Mouse (Mus musculus): Measurements from ENCODE around the gene Cyp2w1. TPM values are rescaled to one million over a fixed set of nuclear protein-coding genes. Genes with fewer than 3 reads are reported as not detected.
A peak's percentile ranks its signal among the peaks of the same experiment; 100 is the strongest.

The Cyp2w1 gene
- polyA plus RNA-seq, 1 experiment from 2014 or later = not detected

GRCm38 (mm10) chr5:139317751-139318504 lies 34.5 kb upstream of the Cyp2w1 start:
- no peak overlapping the region for H3K9ac ChIP-seq (ENCODE audit: low read length)
- H3K4me3 ChIP-seq (ENCODE audit: low read length) = no peak overlapping the region
- H3K36me3 ChIP-seq (ENCODE audit: control insufficient read depth, insufficient read depth) = no peaks in the 10 kb centered on the region
- no peak for ATAC-seq (replicated peaks; ENCODE audit: extremely low read depth, insufficient read depth, low FRiP score)
- whole genome bisulfite sequencing = 65% methylated on average over 21 of the region's 21 CpGs
- no peaks in the 10 kb centered on the region for H3K27me3 ChIP-seq (ENCODE audit: control insufficient read depth, insufficient read depth, low read length)
- H3K4me1 ChIP-seq (ENCODE audit: control insufficient read depth, insufficient read depth, low read length) = peaks cover 2% of the 10 kb centered on the region; the same call in 1 of the 2 replicates
- no peak overlapping the region for H3K4me2 ChIP-seq (ENCODE audit: low read depth, low read length)
- H3K27ac ChIP-seq (ENCODE audit: low read length) = no peak overlapping the region
- H3K9me3 ChIP-seq (replicated peaks; ENCODE audit: control insufficient read depth, low read length) = no peaks in the 10 kb centered on the region

GRCm38 (mm10) chr5:139320424-139320823 lies 32.0 kb upstream of the Cyp2w1 start:
- Histone ChIP-seq H3K4me2 (ENCODE audit: low read depth, low read length) (no peak overlapping the region), H3K4me3 (ENCODE audit: low read length) (no peak overlapping the region), H3K27ac (ENCODE audit: low read length) (no peak overlapping the region), H3K9me3 (replicated peaks; ENCODE audit: control insufficient read depth, low read length) (no peaks in the 10 kb centered on the region), H3K9ac (ENCODE audit: low read length) (no peak overlapping the region), H3K36me3 (ENCODE audit: control insufficient read depth, insufficient read depth) (no peaks in the 10 kb centered on the region), H3K27me3 (ENCODE audit: control insufficient read depth, insufficient read depth, low read length) (peaks cover 19% of the 10 kb centered on the region), H3K4me1 (ENCODE audit: control insufficient read depth, insufficient read depth, low read length) (peaks cover 11% of the 10 kb centered on the region)
- WGBS = 66% methylated on average over 7 of the region's 7 CpGs
- ATAC-seq (replicated peaks; ENCODE audit: extremely low read depth, insufficient read depth, low FRiP score) = no peak

GRCm38 (mm10) chr5:139321331-139321730 lies 31.1 kb upstream of the Cyp2w1 start:
- Histone ChIP-seq H3K9me3 (replicated peaks; ENCODE audit: control insufficient read depth, low read length) (no peaks in the 10 kb centered on the region), H3K9ac (ENCODE audit: low read length) (no peak overlapping the region), H3K36me3 (ENCODE audit: control insufficient read depth, insufficient read depth) (no peaks in the 10 kb centered on the region), H3K4me3 (ENCODE audit: low read length) (no peak overlapping the region), H3K4me2 (ENCODE audit: low read depth, low read length) (no peak overlapping the region), H3K27me3 (ENCODE audit: control insufficient read depth, insufficient read depth, low read length) (peaks cover 29% of the 10 kb centered on the region), H3K4me1 (ENCODE audit: control insufficient read depth, insufficient read depth, low read length) (peaks cover 11% of the 10 kb centered on the region), H3K27ac (ENCODE audit: low read length) (no peak overlapping the region)
- WGBS = 71% methylated on average over 6 of the region's 6 CpGs
- no peak for ATAC-seq (replicated peaks; ENCODE audit: extremely low read depth, insufficient read depth, low FRiP score)

- Histone ChIP-seq H3K9ac (ENCODE audit: low read length) (no peak overlapping the region), H3K4me2 (ENCODE audit: low read depth, low read length) (no peak overlapping the region), H3K4me1 (ENCODE audit: control insufficient read depth, insufficient read depth, low read length) (peaks cover 11% of the 10 kb centered on the region), H3K27ac (ENCODE audit: low read length) (no peak overlapping the region), H3K9me3 (replicated peaks; ENCODE audit: control insufficient read depth, low read length) (no peaks in the 10 kb centered on the region), H3K36me3 (ENCODE audit: control insufficient read depth, insufficient read depth) (no peaks in the 10 kb centered on the region), H3K4me3 (ENCODE audit: low read length) (no peak overlapping the region), H3K27me3 (ENCODE audit: control insufficient read depth, insufficient read depth, low read length) (peaks cover 31% of the 10 kb centered on the region)
- no peak for ATAC-seq (replicated peaks; ENCODE audit: extremely low read depth, insufficient read depth, low FRiP score)
- 73% methylated on average over 9 of the region's 9 CpGs for WGBS
Observed at GRCm38 (mm10) chr5:139323260-139323924, 29.0 kb upstream of the Cyp2w1 start.

- no peaks in the 10 kb centered on the region for H3K9me3 ChIP-seq (replicated peaks; ENCODE audit: control insufficient read depth, low read length)
- peak; percentile 38; the same call in 1 of the 2 replicates for ATAC-seq (replicated peaks; ENCODE audit: extremely low read depth, insufficient read depth, low FRiP score)
- peak overlapping the region; percentile 99; the same call in 1 of the 2 replicates for H3K4me2 ChIP-seq (ENCODE audit: low read depth, low read length)
- no peak overlapping the region for H3K4me3 ChIP-seq (ENCODE audit: low read length)
- H3K27ac ChIP-seq (ENCODE audit: low read length) = no peak overlapping the region
- H3K36me3 ChIP-seq (ENCODE audit: control insufficient read depth, insufficient read depth) = no peaks in the 10 kb centered on the region
- H3K9ac ChIP-seq (ENCODE audit: low read length) = no peak overlapping the region
- H3K4me1 ChIP-seq (ENCODE audit: control insufficient read depth, insufficient read depth, low read length) = peaks cover 11% of the 10 kb centered on the region
- 59% methylated on average over 5 of the region's 5 CpGs for WGBS
- H3K27me3 ChIP-seq (ENCODE audit: control insufficient read depth, insufficient read depth, low read length) = peaks cover 31% of the 10 kb centered on the region
Observed at GRCm38 (mm10) chr5:139324045-139324491, 28.3 kb upstream of the Cyp2w1 start.

GRCm38 (mm10) chr5:139324691-139325394 lies 27.6 kb upstream of the Cyp2w1 start:
- peak; percentile 38 for ATAC-seq (replicated peaks; ENCODE audit: extremely low read depth, insufficient read depth, low FRiP score)
- Histone ChIP-seq H3K4me1 (ENCODE audit: control insufficient read depth, insufficient read depth, low read length) (peaks cover 11% of the 10 kb centered on the region), H3K9ac (ENCODE audit: low read length) (peak overlapping the region; percentile 81), H3K36me3 (ENCODE audit: control insufficient read depth, insufficient read depth) (no peaks in the 10 kb centered on the region), H3K9me3 (replicated peaks; ENCODE audit: control insufficient read depth, low read length) (no peaks in the 10 kb centered on the region), H3K27me3 (ENCODE audit: control insufficient read depth, insufficient read depth, low read length) (peaks cover 31% of the 10 kb centered on the region), H3K27ac (ENCODE audit: low read length) (no peak overlapping the region), H3K4me2 (ENCODE audit: low read depth, low read length) (peak overlapping the region; percentile 99), H3K4me3 (ENCODE audit: low read length) (peak overlapping the region; percentile 73)
- WGBS = 3% methylated on average over 39 of the region's 62 CpGs

- peak within 1 kb of the TSS; percentile 99 for H3K4me2 ChIP-seq (ENCODE audit: low read depth, low read length)
- no peaks in the 10 kb centered on the region for H3K9me3 ChIP-seq (replicated peaks; ENCODE audit: control insufficient read depth, low read length)
- H3K27me3 ChIP-seq (ENCODE audit: control insufficient read depth, insufficient read depth, low read length) = peaks cover 31% of the 10 kb centered on the region
- H3K4me3 ChIP-seq (ENCODE audit: low read length) = peak within 1 kb of the TSS; percentile 73
- no peaks in the 10 kb centered on the region for H3K36me3 ChIP-seq (ENCODE audit: control insufficient read depth, insufficient read depth)
- peak within 1 kb of the TSS; percentile 81 for H3K9ac ChIP-seq (ENCODE audit: low read length)
- peak; percentile 78 for ATAC-seq (replicated peaks; ENCODE audit: extremely low read depth, insufficient read depth, low FRiP score)
- no peak within 1 kb of the TSS for H3K27ac ChIP-seq (ENCODE audit: low read length)
- peaks cover 11% of the 10 kb centered on the region for H3K4me1 ChIP-seq (ENCODE audit: control insufficient read depth, insufficient read depth, low read length)
- WGBS = 3% methylated on average over 52 of the region's 61 CpGs
Observed at GRCm38 (mm10) chr5:139325395-139325966, 26.9 kb upstream of the Cyp2w1 start, which contains the start of gene Adap1. Adap1 (minus strand) TSS chr5:139325622.

- peaks cover 11% of the 10 kb centered on the region for H3K4me1 ChIP-seq (ENCODE audit: control insufficient read depth, insufficient read depth, low read length)
- no peak overlapping the region for H3K9ac ChIP-seq (ENCODE audit: low read length)
- no peak overlapping the region for H3K27ac ChIP-seq (ENCODE audit: low read length)
- H3K4me3 ChIP-seq (ENCODE audit: low read length) = no peak overlapping the region
- H3K9me3 ChIP-seq (replicated peaks; ENCODE audit: control insufficient read depth, low read length) = no peaks in the 10 kb centered on the region
- no peak overlapping the region for H3K4me2 ChIP-seq (ENCODE audit: low read depth, low read length)
- H3K36me3 ChIP-seq (ENCODE audit: control insufficient read depth, insufficient read depth) = no peaks in the 10 kb centered on the region
- no peak for ATAC-seq (replicated peaks; ENCODE audit: extremely low read depth, insufficient read depth, low FRiP score)
- WGBS = 67% methylated on average over 13 of the region's 13 CpGs
- peaks cover 31% of the 10 kb centered on the region for H3K27me3 ChIP-seq (ENCODE audit: control insufficient read depth, insufficient read depth, low read length)
Observed at GRCm38 (mm10) chr5:139326111-139326696, 26.2 kb upstream of the Cyp2w1 start.
